Mouse (Mus musculus) ES-E14 (cell line): ENCODE measurements at regions not wholly inside any gene's neighbourhood (a gene's known extent, or its start where the extent isn't known, plus 50 kb on each side); places are given as distances from the start of the nearest gene placed in this dataset.

ENCODE experiments used
- HCFC1 ChIP-seq: IDR thresholded peaks from 2 replicates; pipeline ENCODE4 v1.6.1; 2012; ENCODE audit warnings: low read length, inconsistent platforms, borderline replicate concordance; ENCODE audit not compliant: insufficient read depth
- ZC3H11A ChIP-seq: IDR thresholded peaks from 2 replicates; pipeline ENCODE4 v1.6.1; 2012; ENCODE audit warnings: low read depth, mild to moderate bottlenecking, inconsistent platforms, low read length, borderline replicate concordance

GRCm38 (mm10) chr15:37165887-37166507 is 158.4 kb upstream of the Zfp706 start:
- no peak for TF ChIP-seq ZC3H11A
- no peak for TF ChIP-seq HCFC1
